ENCODE assay signal across 12 mouse cellular contexts in genomic region chr11:109593200-109593981, GRCm38 (mm10). TPM values are rescaled to one million over a fixed set of nuclear protein-coding genes. Genes with fewer than 3 reads are reported as not detected.
A peak's percentile ranks its signal among the peaks of the same experiment; 100 is the strongest.
DNase-seq lines count a peak whose midpoint lies in the region; ATAC-seq and TF ChIP-seq lines count a peak whose summit lies in the region.
"Had no signal": no experiment of that assay in that cellular context is flagged by ENCODE, and none has a peak within 500 bp of the region (broad histone marks: within the 10 kb centered on the region; RNA-seq: fewer than 3 reads in every experiment).

No protein-coding gene starts in this region.

- no peaks in the 10 kb centered on the region for H3K27me3 ChIP-seq in heart, postnatal 0 days (ENCODE audit: control insufficient read depth, insufficient read depth, low read length)
- H3K27me3 ChIP-seq in intestine, postnatal 0 days (replicated peaks; ENCODE audit: control insufficient read depth, insufficient read depth, low read length) = no peaks in the 10 kb centered on the region
- H3K27me3 ChIP-seq in liver, embryonic 16.5 days (ENCODE audit: control insufficient read depth, insufficient read depth, low read depth, low read length) = no peaks in the 10 kb centered on the region
- H3K27me3 ChIP-seq: forebrain, embryonic 13.5 days had no signal

- intact Hi-C loops in heart, postnatal 25 days (cut with DNase I) = no loop called here

- ATAC-seq in heart, postnatal 0 days (ENCODE audit: insufficient read depth, low read depth) = peak; percentile 44
- ATAC-seq in intestine, postnatal 0 days = no peak
- 0 out of 2 replicates have a peak, but pooled peaks have one; percentile 23 for ATAC-seq in liver, embryonic 16.5 days (ENCODE audit: low read depth)
- ATAC-seq: forebrain, embryonic 13.5 days had no signal

- H3K4me1 ChIP-seq in heart, postnatal 0 days (ENCODE audit: control insufficient read depth, insufficient read depth) = no peaks in the 10 kb centered on the region
- H3K4me1 ChIP-seq in intestine, postnatal 0 days (replicated peaks; ENCODE audit: control insufficient read depth, insufficient read depth, low read length) = no peaks in the 10 kb centered on the region
- H3K4me1 ChIP-seq in liver, embryonic 16.5 days (ENCODE audit: control insufficient read depth, low read depth, low read length) = no peaks in the 10 kb centered on the region; the same call in 1 of the 2 replicates
- H3K4me1 ChIP-seq: forebrain, embryonic 13.5 days; hindbrain, embryonic 10.5 days had no signal

- WGBS in heart, postnatal 0 days = 47% methylated on average over 6 of the region's 6 CpGs
- WGBS in intestine, postnatal 0 days = 41% methylated on average over 6 of the region's 6 CpGs
- 52% methylated on average over 6 of the region's 6 CpGs for WGBS in liver, embryonic 16.5 days (ENCODE audit: insufficient replicate concordance)

- peak; percentile 26 for DNase-seq in heart, postnatal 0 days (ENCODE audit: low spot score)
- DNase-seq in heart, postnatal 25 days (ENCODE audit: low spot score) = no peak
- peak; percentile 60 for DNase-seq in embryo, embryonic 10.5 days (ENCODE audit: low spot score)
- DNase-seq in adrenal gland, postnatal 4 days (ENCODE audit: low spot score in 2 of 2) = no peak
- no peak for DNase-seq in Muller cell, postnatal 12 days (ENCODE audit: inconsistent ontology term)
- no peak for DNase-seq in retina, embryonic 14.5 days (ENCODE audit: low spot score)
- DNase-seq: cerebellum, adult 9-11 months; thymus, postnatal 14 days had no signal

- H3K9me3 ChIP-seq in heart, postnatal 0 days (replicated peaks; ENCODE audit: control insufficient read depth, low read length) = no peaks in the 10 kb centered on the region
- no peaks in the 10 kb centered on the region for H3K9me3 ChIP-seq in intestine, postnatal 0 days (ENCODE audit: control insufficient read depth)
- H3K9me3 ChIP-seq in liver, embryonic 16.5 days (replicated peaks; ENCODE audit: control insufficient read depth, low read length) = no peaks in the 10 kb centered on the region
- H3K9me3 ChIP-seq: forebrain, embryonic 13.5 days; hindbrain, embryonic 10.5 days had no signal

- H3K9ac ChIP-seq in heart, postnatal 0 days (replicated peaks; ENCODE audit: low read depth, low read length) = no peak overlapping the region
- H3K9ac ChIP-seq in intestine, postnatal 0 days (ENCODE audit: low read depth, low read length) = no peak overlapping the region
- H3K9ac ChIP-seq in liver, embryonic 16.5 days (ENCODE audit: low read depth, low read length) = no peak overlapping the region
- H3K9ac ChIP-seq: forebrain, embryonic 13.5 days had no signal

- TF ChIP-seq CTCF in heart, postnatal 0 days (IDR thresholded peaks at IDR 0.05; ENCODE audit: low read depth) = no peak
- TF ChIP-seq CTCF in intestine, postnatal 0 days (IDR thresholded peaks at IDR 0.05; ENCODE audit: low read depth) = no peak

- peaks cover 44% of the 10 kb centered on the region for H3K36me3 ChIP-seq in heart, postnatal 0 days (replicated peaks; ENCODE audit: control insufficient read depth, insufficient read depth, low read length)
- H3K36me3 ChIP-seq in intestine, postnatal 0 days (ENCODE audit: control insufficient read depth, insufficient read depth) = peaks cover 20% of the 10 kb centered on the region
- peaks cover 22% of the 10 kb centered on the region for H3K36me3 ChIP-seq in liver, embryonic 16.5 days (ENCODE audit: control insufficient read depth, insufficient read depth)
- H3K36me3 ChIP-seq: hindbrain, embryonic 10.5 days had no signal

- TF ChIP-seq EP300 in heart, postnatal 0 days (IDR thresholded peaks at IDR 0.05; ENCODE audit: low read depth) = no peak

- peak overlapping the region; percentile 41; the same call in 1 of the 2 replicates for H3K27ac ChIP-seq in heart, postnatal 0 days (ENCODE audit: low read depth)
- H3K27ac ChIP-seq in intestine, postnatal 0 days (ENCODE audit: low read depth, low read length) = peak overlapping the region; percentile 2; the same call in 1 of the 2 replicates
- H3K27ac ChIP-seq in liver, embryonic 16.5 days (ENCODE audit: low read length) = no peak overlapping the region
- H3K27ac ChIP-seq: forebrain, embryonic 13.5 days; hindbrain, embryonic 10.5 days had no signal

- H3K4me2 ChIP-seq in heart, postnatal 0 days (ENCODE audit: low read depth, low read length) = no peak overlapping the region
- no peak overlapping the region for H3K4me2 ChIP-seq in intestine, postnatal 0 days (replicated peaks; ENCODE audit: low read depth)
- H3K4me2 ChIP-seq in liver, embryonic 16.5 days (ENCODE audit: low read depth, low read length) = no peak overlapping the region
- H3K4me2 ChIP-seq: forebrain, embryonic 13.5 days had no signal

- no peak overlapping the region for H3K4me3 ChIP-seq in heart, postnatal 0 days (ENCODE audit: low read depth, low read length)
- H3K4me3 ChIP-seq in intestine, postnatal 0 days (ENCODE audit: low read depth, low read length) = no peak overlapping the region
- no peak overlapping the region for H3K4me3 ChIP-seq in liver, embryonic 16.5 days (ENCODE audit: low read depth, low read length)
- H3K4me3 ChIP-seq: forebrain, embryonic 13.5 days; hindbrain, embryonic 10.5 days had no signal

RNA-seq across cellular contexts. Expression of gene Wipi1, which starts 18.4 kb away (rescaled TPM):
- 40.8 and 53.2 TPM in 2 replicates for total RNA-seq in heart, postnatal 0 days (2014; rRNA removed; ENCODE audit: low replicate concordance)
- 65.4 and 67.1 TPM in 2 replicates for polyA plus RNA-seq in heart, postnatal 0 days (2015; fragmentation: Nextera tagmentation; extraction: Ambion mirVana)
- 100 to 1,000 TPM; 105 to 107 TPM for total RNA-seq in heart, postnatal 25 days (2021)
- 28.2 and 30.4 TPM in 2 replicates for polyA plus RNA-seq in intestine, postnatal 0 days (2015; fragmentation: Nextera tagmentation; extraction: Ambion mirVana)
- 23.6 and 24.0 TPM in 2 replicates for polyA plus RNA-seq in liver, embryonic 16.5 days (2015; fragmentation: Nextera tagmentation; extraction: Ambion mirVana)
- total RNA-seq in adrenal gland, postnatal 4 days (2021) = 10 to 100 TPM; 51.9 to 53.1 TPM

RNA-seq across cellular contexts. Expression of gene Prkar1a, which starts 55.8 kb away (rescaled TPM):
- 163 and 237 TPM in 2 replicates for total RNA-seq in heart, postnatal 0 days (2014; rRNA removed; ENCODE audit: low replicate concordance)
- polyA plus RNA-seq in heart, postnatal 0 days (2015; fragmentation: Nextera tagmentation; extraction: Ambion mirVana) = 483 and 530 TPM in 2 replicates
- 100 to 1,000 TPM; 330 to 341 TPM for total RNA-seq in heart, postnatal 25 days (2021)
- polyA plus RNA-seq in intestine, postnatal 0 days (2015; fragmentation: Nextera tagmentation; extraction: Ambion mirVana) = 180 and 188 TPM in 2 replicates
- 109 and 112 TPM in 2 replicates for polyA plus RNA-seq in liver, embryonic 16.5 days (2015; fragmentation: Nextera tagmentation; extraction: Ambion mirVana)
- 100 to 1,000 TPM; 428 to 430 TPM for total RNA-seq in adrenal gland, postnatal 4 days (2021)

Comparison
In these comparisons a context has a peak if more than half of its experiments do, and no peak if none do; other contexts are left out.
1. DNase-seq: peak in heart, postnatal 0 days (single experiment) and embryo, embryonic 10.5 days (single experiment); none in heart, postnatal 25 days (single experiment), adrenal gland, postnatal 4 days (0 of 2), Muller cell, postnatal 12 days (single experiment) and retina, embryonic 14.5 days (single experiment).